Mouse (Mus musculus): ENCODE measurements around the gene Crybg2. TPM values are rescaled to one million over a fixed set of nuclear protein-coding genes. Genes with fewer than 3 reads are reported as not detected.

Gene Crybg2
- polyA plus RNA-seq, 1 experiment from 2014 or later, result 1.2 TPM

GRCm38 (mm10) chr4:134132519-134133095 lies 72.0 kb downstream of the Crybg2 start:
- H3K4me1 ChIP-seq (replicated peaks; ENCODE audit: control insufficient read depth, insufficient read depth, low read length), result peaks cover 34% of the 10 kb centered on the region
- no peak overlapping the region for H3K4me2 ChIP-seq
- no peak overlapping the region for H3K4me3 ChIP-seq (ENCODE audit: low read depth, low read length)
- H3K27ac ChIP-seq (ENCODE audit: low read depth, low read length), result no peak overlapping the region
- peaks cover 6% of the 10 kb centered on the region; the same call in 1 of the 2 replicates for H3K36me3 ChIP-seq (ENCODE audit: control insufficient read depth, insufficient read depth, low read length)
- ATAC-seq (replicated peaks; ENCODE audit: low FRiP score) (no peak), DNase-seq (ENCODE audit: low spot score) (no peak)
- 55% methylated on average over 8 of the region's 8 CpGs for WGBS
- H3K27me3 ChIP-seq (replicated peaks; ENCODE audit: control insufficient read depth, insufficient read depth, low read length), result no peaks in the 10 kb centered on the region
- no peak overlapping the region for H3K9ac ChIP-seq (ENCODE audit: low read depth, low read length)
- H3K9me3 ChIP-seq (ENCODE audit: control insufficient read depth, low read length), result no peaks in the 10 kb centered on the region

- Histone ChIP-seq H3K4me1 (replicated peaks; ENCODE audit: control insufficient read depth, insufficient read depth, low read length) (peaks cover 8% of the 10 kb centered on the region; the same call in 1 of the 2 replicates), H3K9ac (ENCODE audit: low read depth, low read length) (no peak overlapping the region), H3K27me3 (replicated peaks; ENCODE audit: control insufficient read depth, insufficient read depth, low read length) (no peaks in the 10 kb centered on the region), H3K36me3 (ENCODE audit: control insufficient read depth, insufficient read depth, low read length) (0 out of 2 replicates have a peak, but pooled peaks cover 2% of the 10 kb centered on the region), H3K27ac (ENCODE audit: low read depth, low read length) (no peak overlapping the region), H3K4me2 (no peak overlapping the region), H3K4me3 (ENCODE audit: low read depth, low read length) (no peak overlapping the region), H3K9me3 (ENCODE audit: control insufficient read depth, low read length) (no peaks in the 10 kb centered on the region)
- DNase-seq (ENCODE audit: low spot score) (no peak), ATAC-seq (replicated peaks; ENCODE audit: low FRiP score) (no peak)
- WGBS, result 38% methylated on average over 3 of the region's 3 CpGs
Observed at GRCm38 (mm10) chr4:134136280-134136926, 75.8 kb downstream of the Crybg2 start.

GRCm38 (mm10) chr4:134138857-134139256 lies 78.2 kb downstream of the Crybg2 start:
- no peak overlapping the region for H3K9ac ChIP-seq (ENCODE audit: low read depth, low read length)
- H3K4me2 ChIP-seq, result no peak overlapping the region
- no peak for ATAC-seq (replicated peaks; ENCODE audit: low FRiP score)
- 0 out of 2 replicates have a peak, but pooled peaks cover 2% of the 10 kb centered on the region for H3K36me3 ChIP-seq (ENCODE audit: control insufficient read depth, insufficient read depth, low read length)
- H3K27ac ChIP-seq (ENCODE audit: low read depth, low read length), result no peak overlapping the region
- H3K27me3 ChIP-seq (replicated peaks; ENCODE audit: control insufficient read depth, insufficient read depth, low read length), result no peaks in the 10 kb centered on the region
- H3K4me1 ChIP-seq (replicated peaks; ENCODE audit: control insufficient read depth, insufficient read depth, low read length), result peaks cover 8% of the 10 kb centered on the region; the same call in 1 of the 2 replicates
- no peak for DNase-seq (ENCODE audit: low spot score)
- WGBS, result 83% methylated on average over 2 of the region's 2 CpGs
- no peaks in the 10 kb centered on the region for H3K9me3 ChIP-seq (ENCODE audit: control insufficient read depth, low read length)
- H3K4me3 ChIP-seq (ENCODE audit: low read depth, low read length), result no peak overlapping the region

Other genes starting within 250 kb of the Crybg2 start
- 66.5 and 74.7 TPM in 2 replicates for gene Rps6ka1, start 173.0 kb upstream of the Crybg2 start, polyA plus RNA-seq (2014; fragmentation: Nextera tagmentation; extraction: Ambion mirVana)
- gene Hmgn2, start 92.2 kb upstream of the Crybg2 start, polyA plus RNA-seq (2014; fragmentation: Nextera tagmentation; extraction: Ambion mirVana), result 1,890 and 1,897 TPM in 2 replicates
- gene Dhdds, start 59.9 kb upstream of the Crybg2 start, polyA plus RNA-seq (2014; fragmentation: Nextera tagmentation; extraction: Ambion mirVana), result 30.9 and 39.0 TPM in 2 replicates
- gene Lin28a, start 42.0 kb upstream of the Crybg2 start, polyA plus RNA-seq (2014; fragmentation: Nextera tagmentation; extraction: Ambion mirVana), result 5.8 TPM in 2 replicates
- not detected in 2 replicates for gene Zfp683, start 7.0 kb upstream of the Crybg2 start, polyA plus RNA-seq (2014; fragmentation: Nextera tagmentation; extraction: Ambion mirVana)
- 16.4 TPM in 2 replicates for gene Cd52, start 34.3 kb downstream of the Crybg2 start, polyA plus RNA-seq (2014; fragmentation: Nextera tagmentation; extraction: Ambion mirVana)
- gene Ubxn11, start 41.8 kb downstream of the Crybg2 start, polyA plus RNA-seq (2014; fragmentation: Nextera tagmentation; extraction: Ambion mirVana), result 5.6 and 7.0 TPM in 2 replicates
- gene Sh3bgrl3, start 68.0 kb downstream of the Crybg2 start, polyA plus RNA-seq (2014; fragmentation: Nextera tagmentation; extraction: Ambion mirVana), result 257 and 281 TPM in 2 replicates
- gene Cep85, start 126.3 kb downstream of the Crybg2 start, polyA plus RNA-seq (2014; fragmentation: Nextera tagmentation; extraction: Ambion mirVana), result 42.9 and 44.2 TPM in 2 replicates
- not detected in 2 replicates for gene Gm7534, start 142.2 kb downstream of the Crybg2 start, polyA plus RNA-seq (2014; fragmentation: Nextera tagmentation; extraction: Ambion mirVana)
- gene Catsper4, start 166.6 kb downstream of the Crybg2 start, polyA plus RNA-seq (2014; fragmentation: Nextera tagmentation; extraction: Ambion mirVana), result not detected in 2 replicates
- 0.26 and 0.51 TPM in 2 replicates for gene Cnksr1, start 177.6 kb downstream of the Crybg2 start, polyA plus RNA-seq (2014; fragmentation: Nextera tagmentation; extraction: Ambion mirVana)
- 0.39 and 0.52 TPM in 2 replicates for gene E130218I03Rik, start 182.8 kb downstream of the Crybg2 start, polyA plus RNA-seq (2014; fragmentation: Nextera tagmentation; extraction: Ambion mirVana)
- gene Zfp593, start 184.8 kb downstream of the Crybg2 start, polyA plus RNA-seq (2014; fragmentation: Nextera tagmentation; extraction: Ambion mirVana), result 17.6 and 22.4 TPM in 2 replicates
- not detected in 2 replicates for gene Gm30191, start 186.1 kb downstream of the Crybg2 start, polyA plus RNA-seq (2014; fragmentation: Nextera tagmentation; extraction: Ambion mirVana)
- 2.5 and 3.8 TPM in 2 replicates for gene Grrp1, start 193.3 kb downstream of the Crybg2 start, polyA plus RNA-seq (2014; fragmentation: Nextera tagmentation; extraction: Ambion mirVana)
- gene Pdik1l, start 227.1 kb downstream of the Crybg2 start, polyA plus RNA-seq (2014; fragmentation: Nextera tagmentation; extraction: Ambion mirVana), result 19.3 and 20.0 TPM in 2 replicates